Mouse (Mus musculus) urinary bladder, adult 2 months (tissue): ENCODE results near the gene Kank1. TPM values are rescaled to one million over a fixed set of nuclear protein-coding genes. Genes with fewer than 3 reads are reported as not detected.

Experiments used
- DNase-seq: peaks from one replicate; pipeline ENCODE4 v3.0.0; 2022; ENCODE audit warnings: low spot score
- polyA plus RNA-seq: library from polyadenylated mRNA; depleted of rRNA; stranded (reverse); fragments of >200 nt; gene quantifications from 2 replicates; pipeline ENCODE4 v1.2.3, GENCODE M21; 2012

Gene Kank1
- polyA plus RNA-seq, 1 experiment: 65.5 TPM

GRCm38 (mm10) chr19:25404163-25404562 lies 167.4 kb downstream of the Kank1 start:
- DNase-seq: no peak

GRCm38 (mm10) chr19:25405987-25406386 lies 169.2 kb downstream of the Kank1 start:
- DNase-seq: no peak

- peak; percentile 71 for DNase-seq
These were observed 169.9 kb downstream of the Kank1 start for GRCm38 (mm10) chr19:25406481-25407184.

GRCm38 (mm10) chr19:25407185-25407886 lies 170.6 kb downstream of the Kank1 start:
- no peak for DNase-seq

- no peak for DNase-seq
These were observed 171.1 kb downstream of the Kank1 start for GRCm38 (mm10) chr19:25407887-25408236.

GRCm38 (mm10) chr19:25409239-25409638 lies 172.5 kb downstream of the Kank1 start:
- no peak for DNase-seq

GRCm38 (mm10) chr19:25411353-25411752 lies 174.6 kb downstream of the Kank1 start:
- no peak for DNase-seq

GRCm38 (mm10) chr19:25415448-25415847 lies 178.7 kb downstream of the Kank1 start:
- no peak for DNase-seq

- no peak for DNase-seq
These were observed 180.9 kb downstream of the Kank1 start for GRCm38 (mm10) chr19:25417671-25418070.

GRCm38 (mm10) chr19:25419983-25420382 lies 183.2 kb downstream of the Kank1 start:
- no peak for DNase-seq

GRCm38 (mm10) chr19:25422096-25422495 lies 185.3 kb downstream of the Kank1 start:
- DNase-seq: no peak

- DNase-seq: no peak
These were observed 186.6 kb downstream of the Kank1 start for GRCm38 (mm10) chr19:25423371-25423770.

- no peak for DNase-seq
These were observed 189.7 kb downstream of the Kank1 start for GRCm38 (mm10) chr19:25426431-25426830.

GRCm38 (mm10) chr19:25427886-25428285 lies 191.1 kb downstream of the Kank1 start:
- no peak for DNase-seq

GRCm38 (mm10) chr19:25428338-25428962 lies 191.7 kb downstream of the Kank1 start:
- DNase-seq: no peak

- DNase-seq: no peak
These were observed 194.7 kb downstream of the Kank1 start for GRCm38 (mm10) chr19:25431431-25431830.

GRCm38 (mm10) chr19:25431909-25432308 lies 195.1 kb downstream of the Kank1 start:
- DNase-seq: no peak

GRCm38 (mm10) chr19:25433169-25433690 lies 196.5 kb downstream of the Kank1 start:
- DNase-seq: no peak

GRCm38 (mm10) chr19:25434345-25434744 lies 197.6 kb downstream of the Kank1 start:
- DNase-seq: no peak

GRCm38 (mm10) chr19:25434795-25435194 lies 198.0 kb downstream of the Kank1 start:
- DNase-seq: no peak

- DNase-seq: no peak
These were observed 198.6 kb downstream of the Kank1 start for GRCm38 (mm10) chr19:25435412-25435811.

GRCm38 (mm10) chr19:25436175-25436574 lies 199.4 kb downstream of the Kank1 start:
- no peak for DNase-seq
